Mouse (Mus musculus) lung, adult 2 months (tissue): ENCODE measurements around the gene Zfp319.

Experiments used
- CTCF ChIP-seq: fragments of 200-500 bp; IDR thresholded peaks from 2 replicates; pipeline ENCODE4 v1.5.1; 2011; ENCODE audit warnings: mild to moderate bottlenecking, low read length, control low read depth; ENCODE audit not compliant: insufficient read depth
- POLR2A ChIP-seq: fragments of 200-500 bp; IDR thresholded peaks from 2 replicates; pipeline ENCODE4 v1.6.1; 2011; ENCODE audit warnings: low read depth, mild to moderate bottlenecking, control low read depth, low read length, borderline replicate concordance; ENCODE audit errors: extremely low read depth

GRCm38 (mm10) chr8:95289066-95289650, 42.6 kb downstream of the Zfp319 start:
- TF ChIP-seq POLR2A (no peak), CTCF (no peak)
